Mouse (Mus musculus) cerebellum, adult 8-10 months (tissue): ENCODE results near the gene Arl4d.

Source experiments
- DNase-seq: peaks from one replicate; pipeline ENCODE4 v3.0.0; 2022

Arl4d gene

DNA sequence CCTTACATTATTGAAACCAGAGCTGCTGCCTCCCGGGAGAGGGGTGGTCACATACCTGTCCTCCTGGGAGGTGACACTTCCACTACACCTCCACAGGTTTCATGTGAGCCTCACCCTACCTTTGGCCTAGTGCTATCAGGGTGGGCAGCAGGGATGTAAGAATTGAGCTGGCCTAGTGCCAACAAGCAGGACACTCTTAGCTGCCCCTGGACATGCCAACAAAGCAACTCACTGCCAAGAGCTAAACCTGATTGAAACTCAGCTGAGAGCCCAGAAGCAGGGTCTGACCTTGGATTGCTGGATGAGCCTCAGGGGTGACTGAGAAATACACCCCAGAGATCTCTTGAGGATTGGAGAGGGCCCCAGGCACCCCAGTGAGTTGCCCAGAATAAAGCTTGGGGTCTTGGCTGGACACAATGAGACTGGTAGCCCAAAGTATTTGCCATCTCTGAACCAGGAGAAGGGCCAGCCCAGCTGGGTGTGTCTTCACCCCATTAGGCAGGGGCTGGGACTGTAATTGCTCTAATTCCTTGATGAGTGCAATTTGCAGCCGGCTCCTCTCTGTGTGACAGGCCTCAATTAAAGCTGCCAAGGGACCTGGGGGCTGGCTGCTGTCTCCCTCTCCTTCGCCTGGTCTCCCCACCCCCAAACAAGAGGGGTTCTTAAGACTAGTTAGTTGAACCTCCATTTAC is 15.4 kb downstream of the Arl4d start:
- no peak for DNase-seq

DNA sequence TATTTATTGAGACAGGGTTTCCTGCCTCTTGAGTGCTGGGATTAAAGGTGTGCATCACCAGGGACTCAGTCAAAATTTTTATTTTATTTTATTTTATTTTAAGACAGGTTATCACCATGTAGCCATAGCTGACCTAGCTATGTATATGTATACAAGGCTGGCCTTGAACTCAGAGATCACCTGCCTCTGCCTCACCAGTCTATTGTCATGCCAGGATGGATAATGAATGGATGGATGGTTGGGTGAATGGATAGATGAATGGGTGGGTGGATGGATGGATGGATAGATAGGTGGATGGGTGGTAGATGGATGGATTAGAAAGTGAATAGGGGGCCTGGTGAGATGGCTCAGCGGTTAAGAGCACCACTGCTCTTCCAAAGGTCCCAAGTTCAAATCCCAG is 16.6 kb downstream of the Arl4d start:
- no peak for DNase-seq

DNA sequence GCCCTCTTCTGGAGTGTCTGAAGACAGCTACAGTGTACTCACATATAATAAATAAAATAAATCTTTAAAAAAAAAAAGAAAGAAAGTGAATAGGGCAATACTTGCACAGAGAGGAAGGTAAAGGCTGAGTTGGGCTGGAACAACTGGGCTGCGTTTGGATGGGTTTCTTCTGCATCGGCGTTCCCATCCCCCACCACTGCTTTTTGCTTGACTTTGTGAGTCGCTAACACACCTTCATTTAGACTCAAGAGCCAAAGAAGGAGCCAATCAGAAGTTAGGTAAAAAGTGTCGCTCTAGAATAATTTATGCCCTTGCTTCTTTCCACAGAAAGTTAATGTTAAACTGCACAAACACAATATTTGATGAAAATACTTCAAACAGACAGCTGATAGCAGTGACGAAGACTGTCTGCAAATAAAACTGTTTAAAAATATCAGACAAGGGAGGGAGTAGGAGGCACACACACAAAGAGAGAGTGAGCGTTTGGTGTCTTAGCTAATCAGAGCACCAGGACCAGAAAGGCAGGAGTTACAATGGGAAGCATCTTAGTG is 17.1 kb downstream of the Arl4d start:
- DNase-seq = no peak

DNA sequence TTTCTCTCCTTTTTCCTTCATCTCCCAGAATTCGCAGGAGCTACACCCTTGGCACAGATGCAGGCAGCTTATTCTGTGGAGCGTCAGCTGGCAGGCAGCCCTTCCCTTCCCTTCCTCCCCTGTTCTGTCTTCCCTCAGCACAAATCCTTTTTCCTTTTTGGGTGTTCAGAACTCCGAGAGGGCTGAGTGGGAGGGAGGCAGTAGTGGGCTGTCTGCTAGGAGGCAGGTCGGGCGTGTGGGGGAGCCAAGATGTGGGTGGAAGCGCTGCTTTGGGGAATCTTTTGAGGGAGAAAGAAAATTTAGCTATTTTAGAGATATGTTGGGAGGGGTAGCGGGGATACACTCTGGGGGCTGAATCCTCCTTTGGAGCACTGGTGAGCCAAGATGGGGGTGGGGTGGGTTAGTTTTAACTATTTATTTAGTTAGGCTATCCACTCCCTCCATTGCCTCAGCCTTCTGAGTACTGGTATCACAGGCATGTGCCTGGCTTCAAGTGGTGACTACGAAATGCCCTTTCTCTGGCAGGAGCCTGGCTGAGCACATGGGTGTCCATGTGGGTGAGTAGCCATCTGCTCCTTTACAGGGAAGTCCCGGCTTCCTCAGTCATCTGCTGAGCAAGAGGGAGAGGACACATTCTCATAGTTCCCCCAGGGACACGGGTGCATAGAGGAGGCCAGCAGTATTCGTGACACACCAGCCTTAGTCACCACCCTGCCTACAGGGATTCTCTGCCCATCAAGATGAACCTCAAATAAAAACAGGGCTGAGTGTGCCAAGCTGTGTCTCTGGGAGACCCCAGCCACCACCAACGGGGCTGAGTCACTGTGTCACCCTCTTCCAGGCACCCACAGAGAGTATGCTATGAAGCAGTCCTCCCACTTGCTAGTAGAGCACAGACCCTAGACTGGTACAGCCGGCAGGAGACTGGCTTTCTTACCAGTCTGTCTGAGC is 22.3 kb downstream of the Arl4d start:
- DNase-seq = peak; percentile 16

DNA sequence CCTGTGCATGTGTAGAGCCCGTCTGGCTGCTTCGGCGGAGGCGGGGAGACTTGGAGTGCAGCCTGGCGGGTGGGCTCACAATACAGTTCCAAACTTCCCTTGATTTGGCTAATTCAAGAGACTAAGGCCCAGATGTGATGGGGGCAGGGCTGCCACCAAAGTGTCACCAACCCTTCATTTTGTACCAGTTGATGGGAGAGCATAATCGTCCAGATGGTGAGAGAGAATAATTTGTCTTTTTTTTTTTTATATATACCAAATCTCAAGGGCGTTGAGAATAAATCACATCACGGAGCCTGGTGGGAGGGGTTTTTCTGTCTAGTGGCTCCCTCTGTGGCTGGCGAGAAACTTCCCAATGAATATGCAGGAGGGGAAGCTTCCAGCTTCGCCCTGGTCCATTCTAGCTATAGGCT is 24.4 kb downstream of the Arl4d start:
- DNase-seq = no peak

DNA sequence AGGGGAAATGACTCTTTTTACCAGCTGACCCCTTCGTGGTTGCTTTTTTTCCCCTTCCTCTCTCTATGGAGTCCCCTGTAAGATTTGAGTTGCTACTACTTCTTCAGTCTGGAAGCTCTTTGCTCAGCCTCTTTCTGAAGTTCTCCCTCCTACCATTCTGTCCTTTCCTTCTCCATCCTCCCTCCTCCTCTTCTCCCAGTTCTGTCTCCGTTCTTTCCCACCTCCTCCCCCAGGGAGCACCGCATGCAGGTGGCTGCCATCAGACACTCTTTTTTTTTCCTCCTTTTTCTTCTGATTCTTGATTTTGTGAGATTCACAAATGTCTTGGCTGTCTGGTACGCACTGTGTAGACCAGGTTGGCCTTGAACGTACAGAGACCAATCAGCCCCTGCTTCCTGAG is 25.0 kb downstream of the Arl4d start:
- no peak for DNase-seq

DNA sequence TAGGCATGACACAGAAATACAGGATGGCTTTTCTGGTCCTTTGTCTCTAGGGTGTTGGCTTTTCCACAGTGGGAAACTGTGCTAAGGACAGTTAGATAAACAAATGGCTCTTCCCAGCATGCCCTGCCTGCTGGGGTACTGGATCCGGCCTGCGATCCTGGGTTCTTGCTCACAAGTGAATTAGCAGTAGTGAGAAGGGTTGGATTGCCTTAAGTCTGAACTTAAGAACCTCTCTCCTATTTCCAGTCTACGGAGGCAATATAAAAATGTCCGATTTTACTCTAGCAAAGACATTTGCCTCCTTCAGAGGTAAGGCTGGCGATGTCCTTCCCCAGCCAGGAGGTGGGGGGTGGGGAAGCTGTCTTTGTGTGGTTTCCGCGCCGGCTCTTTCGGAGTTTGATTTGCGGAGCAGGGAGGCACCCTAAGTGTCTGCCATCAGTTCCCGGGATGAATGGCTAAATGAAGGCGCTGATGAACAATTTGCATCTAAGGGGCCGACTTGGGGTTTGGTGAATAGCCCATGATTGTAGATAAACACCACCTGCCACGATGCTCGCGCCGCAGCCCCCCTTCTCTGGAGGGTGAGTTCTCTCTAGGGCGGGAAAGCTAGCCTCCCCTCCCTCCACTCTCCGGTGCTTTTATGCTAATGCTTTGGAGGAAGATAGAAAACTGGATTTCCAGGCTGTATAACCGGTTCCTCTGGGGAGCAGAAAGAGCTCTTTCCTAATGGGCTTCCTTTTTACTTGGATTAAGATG is 30.7 kb downstream of the Arl4d start:
- peak; percentile 12 for DNase-seq

DNA sequence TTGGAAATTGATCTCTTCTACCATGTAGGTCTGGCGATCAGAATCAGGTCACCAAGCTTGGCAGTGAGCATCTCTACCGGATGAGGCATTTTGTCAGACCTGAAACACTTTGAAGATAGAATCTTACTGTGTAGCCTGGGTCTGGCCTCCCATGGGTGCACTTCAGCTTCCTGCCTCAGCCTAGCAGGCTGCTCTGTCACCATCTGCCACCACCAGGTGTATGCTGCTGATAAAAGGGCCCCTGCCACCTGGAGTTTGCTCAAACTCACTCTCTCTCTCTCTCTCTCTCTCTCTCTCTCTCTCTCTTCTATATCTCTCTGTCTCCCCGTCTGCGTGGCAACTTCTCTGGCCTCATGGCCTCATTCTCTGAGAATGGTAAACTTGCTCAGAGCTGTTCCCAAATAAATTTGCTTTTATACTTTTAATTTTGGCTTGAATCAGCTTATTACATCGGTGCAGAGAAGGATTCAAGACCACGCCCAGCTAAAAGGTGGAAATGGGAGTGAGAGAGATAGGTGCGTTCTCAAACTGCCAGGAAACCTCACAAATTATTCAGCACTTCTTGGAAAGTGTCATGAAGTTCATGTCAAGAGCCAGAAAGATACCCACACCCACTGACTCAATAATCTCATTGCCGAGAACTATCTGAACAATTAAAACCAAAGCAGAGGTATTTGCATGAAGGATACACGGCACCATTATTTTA is 32.0 kb downstream of the Arl4d start:
- no peak for DNase-seq

DNA sequence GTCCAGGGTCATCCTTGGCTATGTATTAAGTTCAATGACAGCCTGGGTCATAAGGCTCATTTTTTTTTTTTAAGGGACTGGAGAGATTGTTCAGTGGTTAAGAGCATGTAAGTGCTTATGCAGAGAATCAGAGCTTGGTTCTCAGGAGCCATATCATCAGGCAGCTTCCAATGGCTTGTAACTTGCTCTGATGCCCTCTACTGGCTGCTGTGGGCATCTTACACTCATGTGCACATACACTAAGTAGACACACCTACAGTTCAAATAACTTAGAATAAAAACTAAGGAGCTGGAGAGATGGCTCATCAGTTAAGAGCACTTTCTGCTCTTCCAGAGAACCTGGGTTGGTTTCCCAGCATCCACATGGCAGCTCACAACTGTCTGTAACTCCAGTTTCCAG is 32.8 kb downstream of the Arl4d start:
- no peak for DNase-seq

DNA sequence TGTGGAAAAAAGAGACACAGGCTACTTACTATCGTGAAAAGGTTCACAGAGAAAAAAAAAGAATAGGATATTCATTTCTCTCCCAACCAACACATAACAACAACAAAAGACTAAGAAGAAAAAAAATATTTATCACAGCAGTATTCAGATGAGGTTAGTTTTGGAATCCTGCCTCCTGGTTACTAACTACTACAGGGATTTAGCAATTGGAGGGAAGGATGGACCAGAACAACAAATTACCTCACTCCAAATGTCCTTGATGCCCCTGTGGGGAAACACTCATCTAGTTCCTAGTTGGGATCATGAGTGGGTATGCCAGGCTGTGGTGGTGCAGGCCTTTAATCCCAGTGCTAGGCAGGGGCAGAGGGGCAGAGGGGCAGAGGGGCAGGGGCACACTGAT is 34.2 kb downstream of the Arl4d start:
- DNase-seq = no peak

DNA sequence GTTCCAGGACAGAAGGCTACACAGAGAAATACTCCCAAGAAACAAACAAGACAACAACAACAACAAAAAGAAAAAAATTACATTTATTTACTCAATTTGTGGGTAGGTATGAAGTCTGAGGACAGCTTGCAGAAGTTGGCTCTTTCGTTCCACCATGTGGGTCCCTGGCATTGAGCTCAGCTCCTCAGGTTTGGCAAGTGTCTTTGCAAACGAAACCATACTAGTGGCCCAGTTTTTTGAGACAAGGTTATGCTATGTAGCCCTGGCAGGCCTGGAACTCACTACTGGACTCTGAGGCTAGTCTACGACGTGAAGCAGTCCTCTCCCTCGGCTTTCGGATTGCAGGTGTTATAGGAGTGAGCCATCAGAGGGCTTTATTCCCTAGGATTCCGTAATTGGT is 34.6 kb downstream of the Arl4d start:
- no peak for DNase-seq

DNA sequence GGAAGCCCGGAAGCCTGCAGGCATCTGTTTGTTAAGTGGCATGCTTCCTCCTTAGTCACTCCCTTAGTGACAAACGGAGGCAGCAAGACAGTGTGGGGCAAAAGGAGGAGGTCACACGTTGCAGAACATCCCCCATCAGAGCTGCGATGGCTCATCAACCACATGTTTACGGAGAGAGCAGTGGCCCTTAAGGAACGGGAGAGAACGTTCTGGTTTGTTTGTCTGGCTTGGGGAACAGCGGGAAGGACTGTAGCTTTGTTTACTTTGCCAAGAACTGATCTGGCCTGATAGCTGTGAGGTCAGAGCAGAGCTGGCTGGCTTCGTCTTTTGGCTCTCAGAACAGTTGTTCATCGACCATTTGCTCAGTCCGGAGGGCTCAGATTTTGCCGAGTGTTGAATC is 35.1 kb downstream of the Arl4d start:
- peak; percentile 16 for DNase-seq

DNA sequence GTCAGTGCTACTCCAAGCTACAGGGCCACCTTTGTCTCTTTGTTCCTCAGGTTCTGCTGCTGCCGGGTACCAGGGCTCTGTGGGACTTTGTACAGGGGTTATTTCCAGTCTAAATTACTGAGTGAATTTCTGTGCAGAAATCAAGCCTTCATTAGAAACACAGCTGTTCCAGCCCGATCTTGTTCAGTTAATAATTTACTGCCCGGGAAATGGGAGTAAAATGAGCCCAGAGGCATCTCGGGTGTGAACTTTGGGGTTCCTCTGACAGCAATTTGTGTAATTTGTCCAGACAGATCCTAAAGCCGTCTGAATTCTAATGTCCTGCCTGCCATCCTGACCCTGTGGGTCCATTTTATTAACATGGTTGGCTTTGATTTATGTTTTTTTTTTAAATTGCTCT is 38.7 kb downstream of the Arl4d start:
- no peak for DNase-seq

DNA sequence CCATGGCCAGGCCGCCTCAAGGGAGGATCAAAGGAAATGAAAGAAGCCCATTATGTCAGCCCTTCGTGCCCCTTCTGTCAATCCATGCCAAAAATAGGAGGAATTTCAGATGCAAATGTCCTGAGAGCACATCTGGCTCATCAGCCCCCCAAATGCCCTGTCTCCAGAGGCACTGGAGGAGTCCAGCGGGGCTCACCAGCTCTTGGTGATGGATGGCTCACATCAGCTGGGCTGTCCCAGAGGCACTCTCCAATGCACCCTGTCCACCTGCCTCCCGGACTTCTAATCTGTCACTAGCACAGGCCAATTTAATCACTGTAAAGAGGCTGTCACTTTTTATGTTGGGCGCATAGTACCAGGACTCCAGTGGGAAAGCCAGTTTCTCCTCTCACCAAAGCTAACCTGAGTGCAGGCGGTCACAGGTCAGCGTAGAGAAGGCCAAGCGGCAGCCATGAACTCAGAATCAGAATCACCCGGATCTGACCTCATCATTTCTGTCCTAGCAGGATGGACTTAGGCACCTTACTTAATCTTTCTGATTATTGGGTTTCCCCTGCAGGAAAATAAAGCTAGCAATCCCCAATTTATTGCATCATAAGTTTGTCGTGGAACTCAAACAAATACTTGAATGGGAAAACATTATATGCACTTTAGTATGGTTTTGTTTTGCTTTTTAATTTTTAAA is 41.6 kb downstream of the Arl4d start:
- no peak for DNase-seq

DNA sequence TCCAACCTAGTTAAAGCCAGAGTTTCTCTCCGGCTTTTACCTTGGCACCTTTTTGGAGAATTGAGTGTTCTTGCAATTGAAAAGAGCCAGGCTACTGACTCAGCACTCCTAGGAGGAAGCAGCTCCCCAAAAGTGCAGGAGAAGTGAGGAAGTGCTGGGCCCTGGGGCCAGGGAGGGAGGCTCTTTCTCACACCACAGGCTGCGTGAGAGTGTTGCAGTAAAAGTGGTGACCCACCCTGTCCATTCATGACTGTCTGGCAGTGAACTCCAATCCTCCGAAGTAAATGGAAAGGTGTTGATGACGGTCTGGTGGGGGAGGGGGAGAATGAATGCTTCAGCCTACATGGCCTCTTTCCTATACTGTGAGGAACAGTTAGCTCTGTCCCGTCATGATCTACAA is 43.1 kb downstream of the Arl4d start:
- no peak for DNase-seq

DNA sequence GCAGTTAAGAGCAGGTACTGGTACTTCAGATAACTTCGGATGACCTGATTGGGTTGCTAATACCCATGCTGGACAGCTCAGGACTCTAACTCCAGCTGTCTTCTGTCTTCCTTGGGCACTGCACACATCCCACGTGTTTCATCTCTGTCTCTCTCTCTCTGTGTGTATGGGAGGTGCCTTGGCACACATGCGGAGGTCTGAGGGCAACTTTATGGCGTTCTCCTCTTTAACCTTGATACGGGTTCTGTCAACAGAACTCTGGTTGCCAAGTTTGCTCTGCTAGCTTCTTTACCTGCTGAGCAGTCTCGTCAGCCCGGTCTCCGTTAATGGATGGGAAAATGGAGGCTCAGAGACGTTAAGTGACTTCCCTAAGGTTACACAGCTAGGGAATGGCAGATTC is 47.5 kb downstream of the Arl4d start:
- no peak for DNase-seq

DNA sequence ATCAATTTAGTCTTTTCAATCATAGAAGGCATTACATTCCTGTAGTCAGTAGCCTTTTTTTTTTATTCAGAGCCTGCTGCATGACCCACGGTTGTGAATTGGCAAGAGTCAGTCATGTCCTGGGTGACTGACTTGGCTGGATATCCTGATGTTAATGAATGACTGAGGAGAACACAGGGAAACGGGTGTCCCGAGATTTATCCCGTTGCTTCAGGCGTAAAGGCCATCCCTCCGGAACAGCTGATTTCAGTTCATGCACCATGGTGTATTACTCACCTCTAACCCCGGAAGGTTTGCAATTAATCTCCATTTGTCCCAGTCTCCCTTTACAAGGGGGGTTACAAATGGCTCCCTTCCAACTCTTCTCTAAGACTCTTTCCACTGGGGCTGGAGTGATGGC is 48.7 kb downstream of the Arl4d start:
- no peak for DNase-seq
